Mouse (Mus musculus): Measurements from ENCODE around the gene Scamp5. TPM values are rescaled to one million over a fixed set of nuclear protein-coding genes. Genes with fewer than 3 reads are reported as not detected.

Scamp5 gene
- polyA plus RNA-seq, 1 experiment from 2014 or later = 7.2 TPM

- no peaks in the 10 kb centered on the region for H3K9me3 ChIP-seq (replicated peaks)
- no peaks in the 10 kb centered on the region for H3K27me3 ChIP-seq
- no peak overlapping the region for H3K4me3 ChIP-seq (replicated peaks)
- no peaks in the 10 kb centered on the region for H3K4me1 ChIP-seq (replicated peaks)
- 0 out of 2 replicates have a peak, but pooled peaks cover 3% of the 10 kb centered on the region for H3K36me3 ChIP-seq
- no peak overlapping the region for H3K4me2 ChIP-seq
- ATAC-seq (ENCODE audit: low read depth) = no peak
- no peak overlapping the region for H3K27ac ChIP-seq
- H3K9ac ChIP-seq = no peak overlapping the region
- 40% methylated on average over 1 of the region's 1 CpGs for WGBS (ENCODE audit: insufficient replicate concordance)
- DNase-seq = no peak
Observed at GRCm38 (mm10) chr9:57449715-57450114, 18.1 kb downstream of the Scamp5 start.

GRCm38 (mm10) chr9:57440620-57441019 is 27.2 kb downstream of the Scamp5 start:
- no peak for DNase-seq
- no peak overlapping the region for H3K9ac ChIP-seq
- peak overlapping the region; percentile 78 for H3K4me2 ChIP-seq
- no peak overlapping the region for H3K27ac ChIP-seq
- H3K4me1 ChIP-seq (replicated peaks) = peaks cover 34% of the 10 kb centered on the region
- no peaks in the 10 kb centered on the region for H3K9me3 ChIP-seq (replicated peaks)
- no peaks in the 10 kb centered on the region for H3K27me3 ChIP-seq
- no peak for ATAC-seq (ENCODE audit: low read depth)
- 0 out of 2 replicates have a peak, but pooled peaks cover 12% of the 10 kb centered on the region for H3K36me3 ChIP-seq
- no peak overlapping the region for H3K4me3 ChIP-seq (replicated peaks)
- WGBS (ENCODE audit: insufficient replicate concordance) = 76% methylated on average over 1 of the region's 1 CpGs

DNA sequence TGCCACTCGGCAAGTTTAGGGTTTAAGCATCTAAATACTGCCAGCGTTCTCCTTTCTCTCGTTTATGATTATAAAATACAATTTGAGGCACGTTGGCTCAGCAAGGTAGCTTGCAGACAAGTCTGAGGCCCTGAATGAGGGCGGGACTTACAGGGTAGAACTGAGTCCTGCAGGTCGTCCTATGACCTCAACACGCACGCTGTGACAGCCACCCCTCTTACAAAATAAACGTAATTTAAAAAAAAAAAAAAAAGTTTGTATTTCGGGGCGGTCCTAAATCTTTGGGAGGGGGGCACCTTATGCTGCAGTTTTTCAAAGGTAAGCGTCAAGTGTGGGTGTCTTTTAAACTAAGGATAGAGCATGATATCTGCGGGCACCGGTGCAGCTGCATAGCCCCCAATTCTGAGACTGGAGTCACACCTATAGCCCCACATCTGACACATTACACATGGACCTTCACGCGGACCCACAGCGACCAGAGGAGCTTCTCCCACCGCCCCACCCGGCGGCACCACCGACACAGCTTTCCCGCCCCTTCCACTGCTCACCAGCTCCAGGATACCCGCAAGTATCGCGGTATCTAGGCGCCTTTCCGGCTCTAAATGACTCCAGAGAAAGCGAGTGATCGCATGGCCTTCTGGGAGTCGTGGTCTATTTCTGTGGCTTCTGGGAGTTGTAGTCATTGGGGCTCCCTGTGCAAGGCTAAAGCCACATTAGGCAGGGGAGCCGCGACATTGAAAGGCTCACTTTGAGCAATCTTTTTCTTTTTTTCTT is 28.2 kb downstream of the Scamp5 start, which contains the start of gene Ppcdc:
Gene Ppcdc, minus strand, starts transcription at position 603 of the 774 bp plus-strand sequence.
- ATAC-seq (ENCODE audit: low read depth) (peak; percentile 96), DNase-seq (peak; percentile 89)
- H3K4me2 ChIP-seq = peak within 1 kb of the TSS; percentile 78
- H3K9me3 ChIP-seq (replicated peaks) = no peaks in the 10 kb centered on the region
- peak within 1 kb of the TSS; percentile 70 for H3K4me3 ChIP-seq (replicated peaks)
- 1% methylated on average over 32 of the region's 32 CpGs for WGBS (ENCODE audit: insufficient replicate concordance)
- 0 out of 2 replicates have a peak, but pooled peaks cover 9% of the 10 kb centered on the region for H3K36me3 ChIP-seq
- peak within 1 kb of the TSS; percentile 80 for H3K27ac ChIP-seq
- peak within 1 kb of the TSS; percentile 78 for H3K9ac ChIP-seq
- H3K27me3 ChIP-seq = no peaks in the 10 kb centered on the region
- peaks cover 41% of the 10 kb centered on the region for H3K4me1 ChIP-seq (replicated peaks)

- H3K4me1 ChIP-seq (replicated peaks) = peaks cover 47% of the 10 kb centered on the region
- H3K9ac ChIP-seq = peak overlapping the region; percentile 78
- peak overlapping the region; percentile 70 for H3K4me3 ChIP-seq (replicated peaks)
- 28% methylated on average over 7 of the region's 7 CpGs for WGBS (ENCODE audit: insufficient replicate concordance)
- H3K9me3 ChIP-seq (replicated peaks) = no peaks in the 10 kb centered on the region
- H3K27ac ChIP-seq = peak overlapping the region; percentile 80; the same call in 1 of the 2 replicates
- H3K27me3 ChIP-seq = no peaks in the 10 kb centered on the region
- H3K4me2 ChIP-seq = peak overlapping the region; percentile 78
- ATAC-seq (ENCODE audit: low read depth) (no peak), DNase-seq (no peak)
- H3K36me3 ChIP-seq = 0 out of 2 replicates have a peak, but pooled peaks cover 7% of the 10 kb centered on the region
Observed at GRCm38 (mm10) chr9:57439083-57439482, 28.8 kb downstream of the Scamp5 start.

DNA sequence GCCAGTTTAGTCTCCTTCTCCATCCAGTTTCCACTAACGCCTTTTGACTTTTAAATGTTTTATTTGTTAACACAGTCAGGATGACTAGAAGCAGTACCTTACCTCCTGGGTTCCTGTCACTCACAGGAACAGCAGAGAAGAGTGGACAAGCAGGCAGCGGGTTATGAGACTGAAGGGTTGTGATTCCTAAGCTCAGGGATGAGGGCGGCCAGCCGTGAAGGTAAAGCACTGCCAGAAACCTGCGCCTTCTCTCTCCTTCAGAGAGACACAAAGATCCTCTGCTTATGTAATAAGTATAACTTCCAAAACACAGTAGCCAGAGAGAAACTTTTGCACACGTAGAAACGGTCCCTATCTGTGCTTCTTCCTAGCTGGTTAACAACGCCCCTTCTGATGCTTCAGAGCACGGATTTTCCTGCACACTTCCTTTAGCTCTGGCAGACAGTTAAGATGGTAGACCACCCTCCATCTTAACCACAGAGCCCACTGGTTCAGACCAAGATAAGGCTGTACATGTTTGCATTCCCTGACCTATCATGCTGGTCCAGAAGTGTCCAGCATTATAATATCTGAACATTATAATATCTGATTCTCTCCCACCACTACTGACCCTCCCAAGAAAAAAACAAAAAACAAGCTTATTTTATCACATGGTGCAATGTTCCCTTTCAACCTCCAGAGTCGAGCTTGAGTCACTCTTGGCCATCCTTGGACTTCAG is 29.8 kb downstream of the Scamp5 start:
- DNase-seq = no peak
- no peaks in the 10 kb centered on the region for H3K9me3 ChIP-seq (replicated peaks)
- H3K36me3 ChIP-seq = 0 out of 2 replicates have a peak, but pooled peaks cover 7% of the 10 kb centered on the region
- H3K4me3 ChIP-seq (replicated peaks) = no peak overlapping the region
- ATAC-seq (ENCODE audit: low read depth) = no peak
- no peak overlapping the region for H3K4me2 ChIP-seq
- WGBS (ENCODE audit: insufficient replicate concordance) = 48% methylated on average over 10 of the region's 10 CpGs
- H3K9ac ChIP-seq = no peak overlapping the region
- H3K27ac ChIP-seq = no peak overlapping the region
- peaks cover 57% of the 10 kb centered on the region for H3K4me1 ChIP-seq (replicated peaks)
- no peaks in the 10 kb centered on the region for H3K27me3 ChIP-seq

GRCm38 (mm10) chr9:57436166-57436565 is 31.7 kb downstream of the Scamp5 start:
- WGBS (ENCODE audit: insufficient replicate concordance) = 72% methylated on average over 5 of the region's 5 CpGs
- H3K4me2 ChIP-seq = no peak overlapping the region

DNA sequence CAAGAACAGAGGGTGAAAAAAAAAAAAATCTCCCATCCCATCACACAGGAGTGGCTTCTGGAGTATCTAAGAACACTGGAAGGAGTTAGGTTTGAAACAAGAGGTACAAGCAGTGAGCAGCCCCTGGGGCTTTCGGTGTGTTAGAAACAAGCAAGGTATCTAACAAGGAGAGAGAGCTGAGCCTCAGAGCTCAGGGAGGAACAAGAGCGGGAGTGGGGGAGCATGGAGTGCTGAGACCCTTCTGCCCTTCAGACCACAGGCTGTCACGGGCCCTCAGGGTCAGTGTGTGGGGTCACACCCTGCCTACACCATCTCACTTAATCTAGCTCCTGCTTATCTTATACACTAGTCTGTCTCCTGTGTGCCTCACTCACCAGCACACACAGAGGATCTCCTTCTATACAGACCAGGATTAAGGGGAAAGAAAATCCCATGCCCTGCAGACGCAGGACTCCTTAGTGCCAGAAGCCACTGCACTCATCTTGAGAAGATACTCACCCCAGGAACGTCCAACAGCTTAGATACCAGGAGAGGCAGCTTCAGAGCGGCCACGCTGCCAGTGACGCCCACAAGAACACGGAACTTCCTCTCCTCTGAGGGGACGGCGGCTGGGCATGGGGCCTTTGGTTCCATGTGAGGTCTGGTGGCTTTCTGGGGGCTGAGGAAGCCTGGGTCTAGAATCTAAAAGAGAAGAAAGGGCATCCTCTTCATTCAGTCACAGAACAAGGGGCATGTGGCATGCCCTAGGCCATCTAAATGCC is 33.3 kb downstream of the Scamp5 start:
- DNase-seq (no peak), ATAC-seq (ENCODE audit: low read depth) (no peak)
- no peak overlapping the region for H3K4me3 ChIP-seq (replicated peaks)
- H3K9me3 ChIP-seq (replicated peaks) = no peaks in the 10 kb centered on the region
- H3K4me2 ChIP-seq = no peak overlapping the region
- H3K27me3 ChIP-seq = no peaks in the 10 kb centered on the region
- 47% methylated on average over 11 of the region's 11 CpGs for whole genome bisulfite sequencing (ENCODE audit: insufficient replicate concordance)
- peaks cover 64% of the 10 kb centered on the region for H3K4me1 ChIP-seq (replicated peaks)
- H3K9ac ChIP-seq = no peak overlapping the region
- 0 out of 2 replicates have a peak, but pooled peaks cover 7% of the 10 kb centered on the region for H3K36me3 ChIP-seq
- H3K27ac ChIP-seq = no peak overlapping the region

More at GRCm38 (mm10) chr9:57436166-57436565, 31.7 kb downstream of the Scamp5 start:
- Histone ChIP-seq H3K4me1 (replicated peaks) (peaks cover 68% of the 10 kb centered on the region), H3K27me3 (no peaks in the 10 kb centered on the region), H3K9me3 (replicated peaks) (no peaks in the 10 kb centered on the region), H3K36me3 (0 out of 2 replicates have a peak, but pooled peaks cover 7% of the 10 kb centered on the region), H3K9ac (no peak overlapping the region), H3K27ac (no peak overlapping the region), H3K4me3 (replicated peaks) (no peak overlapping the region)
- ATAC-seq (ENCODE audit: low read depth) (no peak), DNase-seq (no peak)

DNA sequence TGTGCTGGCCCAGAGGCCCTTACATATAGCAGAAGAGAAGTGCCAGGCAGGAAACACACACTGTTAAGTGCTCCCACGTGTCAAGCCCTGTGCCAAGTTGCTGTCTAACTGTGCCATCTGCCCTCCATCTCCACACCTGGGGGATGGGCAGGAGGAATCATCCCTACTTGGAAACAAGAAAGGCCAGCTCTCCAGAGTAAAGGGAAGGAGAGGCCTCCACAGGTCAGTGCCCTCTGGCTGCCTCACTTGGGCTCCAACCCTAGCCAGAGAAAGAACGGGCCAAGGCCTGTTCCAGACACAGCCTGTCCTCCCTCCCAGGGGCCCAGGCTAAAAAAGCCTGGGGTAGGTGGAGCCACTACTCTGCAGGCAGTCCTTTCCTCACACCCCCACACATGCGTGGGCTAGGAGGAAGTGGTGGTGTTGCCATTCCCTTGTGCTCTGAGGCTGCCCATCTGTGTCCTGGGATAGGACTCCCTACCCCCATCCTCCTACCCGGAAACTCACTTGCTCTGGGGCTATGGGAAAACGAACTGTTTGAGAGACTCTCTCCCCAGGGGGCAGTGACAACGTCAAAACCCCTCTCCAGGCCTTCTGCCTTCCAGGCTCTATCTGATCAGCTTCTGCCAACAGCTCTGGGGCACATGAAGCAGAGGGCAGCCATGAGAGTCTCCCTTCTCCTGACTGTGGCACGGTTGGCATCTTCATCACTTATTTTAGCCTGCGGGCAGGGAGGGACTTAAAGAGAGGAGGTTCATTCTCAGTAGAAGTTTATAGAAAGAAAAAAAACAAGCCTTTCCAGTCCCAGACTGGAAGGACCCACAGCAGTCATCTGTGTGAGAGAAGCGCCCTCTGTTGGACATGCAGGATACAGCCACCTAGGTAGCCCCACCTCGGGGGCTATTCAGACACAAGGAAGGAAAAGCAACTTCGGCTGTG is 34.5 kb downstream of the Scamp5 start:
- no peaks in the 10 kb centered on the region for H3K9me3 ChIP-seq (replicated peaks)

GRCm38 (mm10) chr9:57432480-57432879 is 35.4 kb downstream of the Scamp5 start:
- ATAC-seq (ENCODE audit: low read depth) (no peak), DNase-seq (no peak)
- Histone ChIP-seq H3K27me3 (no peaks in the 10 kb centered on the region), H3K4me1 (replicated peaks) (peaks cover 48% of the 10 kb centered on the region), H3K4me3 (replicated peaks) (no peak overlapping the region), H3K4me2 (no peak overlapping the region), H3K9ac (no peak overlapping the region), H3K9me3 (replicated peaks) (no peaks in the 10 kb centered on the region), H3K27ac (no peak overlapping the region; the same call in 1 of the 2 replicates), H3K36me3 (0 out of 2 replicates have a peak, but pooled peaks cover 7% of the 10 kb centered on the region)
- 85% methylated on average over 3 of the region's 3 CpGs for WGBS (ENCODE audit: insufficient replicate concordance)

More for the DNA sequence above, 34.5 kb downstream of the Scamp5 start:
- H3K4me2 ChIP-seq = no peak overlapping the region
- H3K9ac ChIP-seq = 0 out of 2 replicates have a peak overlapping the region, but pooled peaks have one; percentile 2
- H3K27me3 ChIP-seq = no peaks in the 10 kb centered on the region
- ATAC-seq (ENCODE audit: low read depth) = peak; percentile 40
- H3K4me3 ChIP-seq (replicated peaks) = no peak overlapping the region
- H3K27ac ChIP-seq = peak overlapping the region; percentile 35
- WGBS (ENCODE audit: insufficient replicate concordance) = 15% methylated on average over 11 of the region's 11 CpGs
- DNase-seq = peak; percentile 48
- H3K36me3 ChIP-seq = 0 out of 2 replicates have a peak, but pooled peaks cover 7% of the 10 kb centered on the region
- H3K4me1 ChIP-seq (replicated peaks) = peaks cover 52% of the 10 kb centered on the region

DNA sequence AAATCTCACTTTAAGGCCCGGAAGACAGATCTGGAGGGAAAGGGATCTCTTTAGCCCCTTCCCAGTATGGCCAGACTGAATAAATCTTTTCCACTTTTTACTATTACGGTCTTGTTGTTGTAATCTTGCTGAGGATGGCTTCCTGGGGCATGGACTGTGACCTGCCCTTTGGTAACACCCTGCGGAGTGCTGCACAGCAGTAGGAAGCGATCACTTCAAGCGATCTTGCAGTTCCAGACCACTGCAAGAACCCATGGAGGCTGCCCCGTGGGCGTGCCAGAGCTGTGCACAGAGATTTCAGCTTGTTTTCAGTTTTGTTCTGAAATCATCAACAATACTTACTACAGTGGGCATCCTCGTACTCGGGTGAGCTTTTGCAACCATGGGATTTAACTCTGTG is 36.7 kb downstream of the Scamp5 start:
- Histone ChIP-seq H3K9ac (no peak overlapping the region), H3K4me1 (replicated peaks) (peaks cover 42% of the 10 kb centered on the region), H3K27me3 (no peaks in the 10 kb centered on the region), H3K36me3 (no peaks in the 10 kb centered on the region), H3K9me3 (replicated peaks) (no peaks in the 10 kb centered on the region), H3K4me2 (no peak overlapping the region), H3K27ac (no peak overlapping the region), H3K4me3 (replicated peaks) (no peak overlapping the region)
- ATAC-seq (ENCODE audit: low read depth) = no peak
- WGBS (ENCODE audit: insufficient replicate concordance) = 57% methylated on average over 9 of the region's 9 CpGs
- no peak for DNase-seq

Measured in liver, embryonic 13.5 days (tissue).